Mouse (Mus musculus) activated CD4-positive, CD25-positive, alpha-beta regulatory T cell (primary cell): ENCODE measurements around the gene Samd3. TPM values are rescaled to one million over a fixed set of nuclear protein-coding genes. Genes with fewer than 3 reads are reported as not detected.

Experiments used
- polyA plus RNA-seq, 2 experiments: library from polyadenylated mRNA; unstranded; fragments of 100-300 nt; shearing (Covaris generic); gene quantifications; one replicate each; pipeline ENCODE4 v1.2.1; 2017

Samd3 gene
- 1 to 10 TPM; 3.1 to 5.4 TPM for polyA plus RNA-seq

GRCm38 (mm10) chr10:26229488-26229887, at the start of gene Samd3:
Samd3 (plus strand) TSS chr10:26229707.

Other genes starting within 250 kb of the Samd3 start
- under 1 TPM in 1 of 2 experiments, not detected in 1; 0.29 TPM for gene Gm9767, start 151.5 kb upstream of the Samd3 start, polyA plus RNA-seq
- under 1 TPM in 1 of 2 experiments, not detected in 1; 0.11 TPM for gene Tmem200a, start 150.7 kb upstream of the Samd3 start, polyA plus RNA-seq
- gene L3mbtl3, start 146.3 kb downstream of the Samd3 start, polyA plus RNA-seq: 10 to 100 TPM; 10.5 to 26.7 TPM